Mouse (Mus musculus): ENCODE data around the gene Rabep1. TPM values are rescaled to one million over a fixed set of nuclear protein-coding genes. Genes with fewer than 3 reads are reported as not detected.

Rabep1 gene
- polyA plus RNA-seq, 1 experiment from 2014 or later: 49.6 TPM

DNA sequence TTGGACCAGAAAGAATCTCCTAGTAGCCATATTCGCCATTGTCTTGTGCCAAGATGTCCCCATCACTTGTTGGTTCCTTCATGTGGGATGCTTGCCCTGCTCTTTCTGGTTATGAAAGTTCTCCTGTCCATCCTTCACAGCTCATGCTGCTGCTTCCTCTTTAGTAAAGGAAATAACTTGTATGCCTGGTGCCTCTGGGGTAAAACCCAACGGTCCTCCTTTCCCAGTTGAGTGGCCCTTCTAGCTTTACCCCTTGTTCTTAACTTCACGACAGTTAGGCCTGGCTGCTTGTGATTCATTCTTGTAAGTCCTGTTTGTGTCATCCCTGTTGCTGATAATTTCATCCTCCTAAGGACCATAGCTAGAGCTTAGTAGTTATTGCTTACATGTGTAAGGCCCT lies 66.7 kb downstream of the Rabep1 start:
- Histone ChIP-seq H3K4me1 (no peaks in the 10 kb centered on the region), H3K4me3 (no peak overlapping the region), H3K36me3 (peaks cover 51% of the 10 kb centered on the region), H3K9me3 (no peaks in the 10 kb centered on the region), H3K4me2 (replicated peaks) (no peak overlapping the region), H3K9ac (replicated peaks) (no peak overlapping the region), H3K27ac (replicated peaks) (no peak overlapping the region), H3K27me3 (no peaks in the 10 kb centered on the region)
- no peak for ATAC-seq (ENCODE audit: low FRiP score, low read depth)
- 93% methylated on average over 3 of the region's 3 CpGs for WGBS

DNA sequence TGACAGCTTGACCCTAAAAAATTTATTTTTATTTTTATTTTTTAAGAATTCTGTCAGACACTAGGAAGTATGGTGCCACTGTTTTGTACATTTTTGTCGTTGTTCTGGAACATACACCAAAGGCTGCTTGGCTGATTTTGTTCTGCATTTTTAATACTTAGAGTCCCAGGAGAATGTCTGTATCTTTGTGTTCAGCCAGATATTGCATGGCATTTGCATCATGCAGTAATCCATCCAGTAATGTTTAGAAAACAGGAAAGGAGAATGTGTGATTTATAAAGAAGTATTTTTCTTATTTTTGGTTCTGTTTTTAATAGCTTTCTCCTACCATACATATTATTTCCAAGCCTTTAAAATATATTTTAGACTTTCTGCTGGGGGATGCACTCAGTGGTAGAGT lies 67.3 kb downstream of the Rabep1 start:
- no peak overlapping the region for H3K9ac ChIP-seq (replicated peaks)
- no peaks in the 10 kb centered on the region for H3K27me3 ChIP-seq
- ATAC-seq (ENCODE audit: low FRiP score, low read depth): no peak
- WGBS: 98% methylated on average over 1 of the region's 1 CpGs
- no peak overlapping the region for H3K4me3 ChIP-seq
- no peak overlapping the region for H3K27ac ChIP-seq (replicated peaks)
- H3K36me3 ChIP-seq: peaks cover 48% of the 10 kb centered on the region
- H3K4me1 ChIP-seq: no peaks in the 10 kb centered on the region
- no peaks in the 10 kb centered on the region for H3K9me3 ChIP-seq
- H3K4me2 ChIP-seq (replicated peaks): no peak overlapping the region

DNA sequence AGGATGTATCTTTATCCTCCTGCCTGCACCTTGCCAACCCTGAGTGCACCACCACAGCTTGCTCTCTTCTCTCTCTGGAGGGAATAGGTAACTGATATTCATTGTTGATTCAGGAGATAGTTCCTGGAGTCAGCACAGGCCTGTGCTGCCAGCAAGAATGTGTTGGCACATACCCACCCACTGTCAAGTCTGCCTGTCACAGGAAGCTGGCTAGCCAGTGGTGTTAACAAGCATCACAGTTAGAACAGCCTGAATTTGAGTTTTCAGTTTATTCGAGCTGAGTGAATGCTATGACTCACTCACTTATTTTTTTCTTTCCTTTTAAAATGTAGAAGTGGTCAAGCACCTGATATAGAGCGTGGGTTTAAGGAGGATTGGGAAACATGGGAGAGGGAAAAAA lies 73.3 kb downstream of the Rabep1 start:
- peaks cover 34% of the 10 kb centered on the region for H3K36me3 ChIP-seq
- H3K27ac ChIP-seq (replicated peaks): no peak overlapping the region
- no peaks in the 10 kb centered on the region for H3K27me3 ChIP-seq
- H3K4me1 ChIP-seq: no peaks in the 10 kb centered on the region
- H3K9ac ChIP-seq (replicated peaks): no peak overlapping the region
- no peak overlapping the region for H3K4me3 ChIP-seq
- WGBS: 92% methylated on average over 2 of the region's 2 CpGs
- no peaks in the 10 kb centered on the region for H3K9me3 ChIP-seq
- H3K4me2 ChIP-seq (replicated peaks): no peak overlapping the region
- ATAC-seq (ENCODE audit: low FRiP score, low read depth): no peak

DNA sequence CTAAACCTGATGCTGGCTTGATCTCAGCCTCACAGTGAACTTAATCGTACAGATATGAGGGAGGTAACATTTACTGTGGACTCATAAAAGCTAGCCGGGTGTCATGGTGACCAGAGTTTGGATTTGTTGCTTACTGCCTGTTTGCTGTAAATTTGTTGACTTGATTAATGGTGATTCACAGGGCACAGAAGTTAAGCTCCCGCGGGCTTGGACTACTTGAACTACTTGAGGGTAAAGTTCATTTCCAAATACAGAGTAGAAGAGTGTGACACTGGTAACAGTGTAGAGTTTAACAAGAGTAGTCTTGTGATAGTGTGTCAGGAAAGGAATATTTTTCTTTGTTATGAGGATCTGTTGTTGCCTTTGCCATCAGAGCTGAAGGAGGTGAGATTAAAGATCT lies 74.9 kb downstream of the Rabep1 start:
- Histone ChIP-seq H3K4me2 (replicated peaks) (no peak overlapping the region), H3K27me3 (no peaks in the 10 kb centered on the region), H3K9ac (replicated peaks) (no peak overlapping the region), H3K4me3 (no peak overlapping the region), H3K27ac (replicated peaks) (no peak overlapping the region), H3K4me1 (no peaks in the 10 kb centered on the region), H3K9me3 (no peaks in the 10 kb centered on the region), H3K36me3 (peaks cover 43% of the 10 kb centered on the region)
- ATAC-seq (ENCODE audit: low FRiP score, low read depth): no peak
- WGBS: 94% methylated on average over 4 of the region's 4 CpGs

DNA sequence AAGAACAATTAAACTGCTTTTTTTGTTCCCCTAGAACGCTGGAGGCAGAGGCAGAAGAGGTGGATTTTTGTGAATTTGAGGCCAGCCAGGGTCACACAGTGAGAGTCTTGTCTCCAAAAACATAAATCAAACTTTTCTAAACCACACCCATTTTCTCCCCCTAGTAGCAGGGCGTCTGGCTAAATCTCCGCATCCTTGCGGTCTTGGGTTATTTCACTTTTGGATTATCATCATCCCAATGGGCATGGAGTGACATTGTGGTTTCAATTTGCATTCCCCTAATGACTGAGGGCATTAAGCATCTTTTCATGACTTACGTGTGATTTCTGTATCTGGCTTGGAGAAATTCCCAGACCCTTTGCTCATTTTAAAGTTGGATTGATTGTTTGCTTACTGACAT lies 86.9 kb downstream of the Rabep1 start:
- ATAC-seq (ENCODE audit: low FRiP score, low read depth): no peak
- Histone ChIP-seq H3K9me3 (no peaks in the 10 kb centered on the region), H3K27me3 (no peaks in the 10 kb centered on the region)

DNA sequence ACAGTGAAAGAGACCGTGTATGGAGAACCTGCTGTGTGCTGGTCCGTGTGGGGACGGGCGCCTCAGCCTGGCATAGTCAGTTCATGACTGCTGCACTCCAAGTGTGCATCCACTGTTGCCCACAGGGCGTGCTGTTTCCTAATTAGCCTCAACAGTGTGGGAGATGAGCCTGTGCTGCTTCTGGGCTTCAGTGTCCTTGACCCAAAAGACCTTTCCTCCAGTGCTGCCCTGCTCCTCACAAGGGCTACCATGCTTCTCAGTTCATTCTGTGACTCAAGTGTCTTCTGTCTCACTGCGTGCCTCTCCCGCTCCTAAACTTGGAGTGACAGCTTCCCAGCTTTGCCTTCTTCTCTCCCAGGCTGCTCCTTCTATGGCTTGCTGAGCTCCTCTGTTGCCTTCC lies 90.7 kb downstream of the Rabep1 start:
- WGBS: 95% methylated on average over 7 of the region's 7 CpGs
- Histone ChIP-seq H3K9ac (replicated peaks) (no peak overlapping the region), H3K4me3 (no peak overlapping the region), H3K9me3 (no peaks in the 10 kb centered on the region), H3K36me3 (peaks cover 69% of the 10 kb centered on the region), H3K4me2 (replicated peaks) (no peak overlapping the region), H3K27me3 (no peaks in the 10 kb centered on the region), H3K27ac (replicated peaks) (no peak overlapping the region), H3K4me1 (no peaks in the 10 kb centered on the region)
- ATAC-seq (ENCODE audit: low FRiP score, low read depth): no peak

More for the DNA sequence above, 86.9 kb downstream of the Rabep1 start:
- Histone ChIP-seq H3K9ac (replicated peaks) (no peak overlapping the region), H3K4me3 (no peak overlapping the region), H3K36me3 (peaks cover 57% of the 10 kb centered on the region), H3K4me1 (no peaks in the 10 kb centered on the region), H3K27ac (replicated peaks) (no peak overlapping the region), H3K4me2 (replicated peaks) (no peak overlapping the region)
- 86% methylated on average over 5 of the region's 5 CpGs for WGBS

DNA sequence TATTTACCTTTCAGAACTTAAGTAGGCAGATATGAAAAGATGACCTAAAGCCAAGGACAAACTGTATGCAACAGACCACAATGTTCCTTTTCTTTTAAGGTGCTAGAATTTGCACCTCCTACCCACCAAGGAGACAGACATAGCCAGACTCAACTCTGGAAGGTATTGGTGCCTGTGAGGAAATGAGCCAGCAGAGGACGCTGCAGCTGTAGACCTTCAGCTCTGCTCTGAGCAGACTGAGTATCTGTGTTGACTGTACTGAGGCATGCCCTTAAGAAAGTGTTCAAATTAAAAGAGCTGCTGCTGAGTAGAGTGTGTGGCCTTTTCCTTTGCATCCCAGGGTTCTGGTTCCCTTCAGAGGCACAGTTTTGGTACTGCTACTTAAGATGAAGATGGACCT lies 98.0 kb downstream of the Rabep1 start:
- H3K9ac ChIP-seq (replicated peaks): no peak overlapping the region
- no peak overlapping the region for H3K4me2 ChIP-seq (replicated peaks)
- no peaks in the 10 kb centered on the region for H3K9me3 ChIP-seq
- peaks cover 84% of the 10 kb centered on the region for H3K36me3 ChIP-seq
- no peak overlapping the region for H3K4me3 ChIP-seq
- no peak for ATAC-seq (ENCODE audit: low FRiP score, low read depth)
- WGBS: 76% methylated on average over 1 of the region's 1 CpGs
- H3K27me3 ChIP-seq: no peaks in the 10 kb centered on the region
- H3K4me1 ChIP-seq: no peaks in the 10 kb centered on the region
- no peak overlapping the region for H3K27ac ChIP-seq (replicated peaks)

DNA sequence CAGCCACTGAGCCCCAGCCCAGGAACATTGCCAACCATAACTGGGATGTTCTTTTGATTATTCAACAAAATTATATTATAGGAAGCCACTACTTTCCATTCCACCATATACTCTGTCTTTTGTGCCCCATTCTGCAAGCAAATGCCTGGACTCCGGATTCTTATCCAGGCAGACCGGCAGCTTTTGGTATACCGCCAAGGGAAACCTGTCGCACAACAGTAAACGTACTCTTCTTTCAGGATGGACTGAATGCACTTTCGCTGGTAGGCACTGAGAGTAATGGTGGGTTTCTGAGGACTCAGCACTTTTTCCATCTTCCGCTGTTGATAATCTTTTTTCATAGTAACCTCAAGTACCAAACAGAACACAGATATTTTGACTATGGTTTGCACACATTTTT lies 99.1 kb downstream of the Rabep1 start:
- no peak for ATAC-seq (ENCODE audit: low FRiP score, low read depth)
- Histone ChIP-seq H3K36me3 (peaks cover 85% of the 10 kb centered on the region), H3K4me1 (no peaks in the 10 kb centered on the region), H3K9ac (replicated peaks) (no peak overlapping the region), H3K4me3 (no peak overlapping the region), H3K27me3 (no peaks in the 10 kb centered on the region), H3K9me3 (no peaks in the 10 kb centered on the region), H3K27ac (replicated peaks) (no peak overlapping the region), H3K4me2 (replicated peaks) (no peak overlapping the region)
- 97% methylated on average over 7 of the region's 7 CpGs for WGBS

DNA sequence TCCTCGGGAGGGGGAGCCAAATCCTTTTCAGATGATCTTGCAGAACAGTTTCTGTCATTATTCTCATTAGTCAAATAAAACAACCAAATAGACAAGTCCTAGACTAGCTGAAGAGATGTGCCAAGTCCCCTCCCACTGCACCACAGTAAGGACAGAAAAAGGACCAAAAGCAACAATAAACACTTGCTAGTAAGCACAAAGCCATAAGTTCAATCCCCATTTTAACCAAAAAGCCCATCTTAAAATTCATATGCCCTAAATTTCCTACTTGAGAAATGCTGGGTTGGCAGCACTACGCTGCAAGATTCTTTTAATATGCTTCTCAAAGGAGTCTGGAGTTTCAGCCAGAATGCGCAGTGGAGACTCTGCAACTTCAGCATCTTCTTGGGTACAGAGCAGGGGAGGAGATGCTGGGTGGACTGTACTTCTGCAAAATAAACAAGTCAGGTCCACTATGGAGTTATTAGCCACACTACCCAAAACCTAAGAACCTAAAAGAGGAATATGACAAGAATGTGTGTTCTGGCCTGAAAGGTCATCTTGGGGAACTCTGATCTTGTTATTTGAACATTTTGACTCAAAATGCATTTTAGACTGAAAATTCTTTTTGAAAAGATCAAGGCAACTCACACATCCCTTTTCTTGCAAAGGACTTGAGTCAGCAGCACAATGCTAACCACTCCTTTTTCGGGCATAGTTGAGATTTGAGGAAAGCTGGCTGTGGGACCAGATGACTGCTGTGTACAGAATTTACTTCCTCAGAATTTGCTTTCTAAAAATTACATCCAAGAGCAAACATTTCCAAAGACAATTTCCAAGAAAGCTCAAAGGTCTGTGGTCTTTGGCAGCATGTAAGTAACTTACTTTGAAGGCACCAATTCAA lies 100.6 kb downstream of the Rabep1 start:
- no peak for ATAC-seq (ENCODE audit: low FRiP score, low read depth)
- H3K4me3 ChIP-seq: no peak overlapping the region
- H3K4me1 ChIP-seq: no peaks in the 10 kb centered on the region
- WGBS: 93% methylated on average over 4 of the region's 4 CpGs
- no peak overlapping the region for H3K27ac ChIP-seq (replicated peaks)
- H3K27me3 ChIP-seq: no peaks in the 10 kb centered on the region
- H3K36me3 ChIP-seq: peaks cover 91% of the 10 kb centered on the region
- H3K9me3 ChIP-seq: no peaks in the 10 kb centered on the region
- no peak overlapping the region for H3K4me2 ChIP-seq (replicated peaks)
- no peak overlapping the region for H3K9ac ChIP-seq (replicated peaks)

DNA sequence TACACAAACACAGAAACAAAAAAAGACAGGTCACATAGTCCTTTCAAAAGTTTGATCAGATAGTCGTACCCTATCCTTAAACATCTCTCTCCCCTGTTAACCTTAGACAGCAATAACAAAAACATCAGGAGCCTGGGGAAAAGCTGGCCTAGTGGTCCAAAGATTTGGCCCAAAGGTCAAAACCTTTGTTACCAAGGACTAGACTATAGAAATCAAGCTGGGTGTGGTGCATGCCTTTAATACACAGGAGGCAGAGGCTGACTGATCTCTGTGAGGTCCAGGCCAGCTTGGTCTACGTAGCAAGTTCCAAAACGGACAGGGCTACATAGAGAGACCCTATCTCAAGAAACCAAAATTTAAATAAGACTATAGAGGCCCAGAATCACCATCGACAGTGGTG lies 110.1 kb downstream of the Rabep1 start:
- no peak for ATAC-seq (ENCODE audit: low FRiP score, low read depth)

DNA sequence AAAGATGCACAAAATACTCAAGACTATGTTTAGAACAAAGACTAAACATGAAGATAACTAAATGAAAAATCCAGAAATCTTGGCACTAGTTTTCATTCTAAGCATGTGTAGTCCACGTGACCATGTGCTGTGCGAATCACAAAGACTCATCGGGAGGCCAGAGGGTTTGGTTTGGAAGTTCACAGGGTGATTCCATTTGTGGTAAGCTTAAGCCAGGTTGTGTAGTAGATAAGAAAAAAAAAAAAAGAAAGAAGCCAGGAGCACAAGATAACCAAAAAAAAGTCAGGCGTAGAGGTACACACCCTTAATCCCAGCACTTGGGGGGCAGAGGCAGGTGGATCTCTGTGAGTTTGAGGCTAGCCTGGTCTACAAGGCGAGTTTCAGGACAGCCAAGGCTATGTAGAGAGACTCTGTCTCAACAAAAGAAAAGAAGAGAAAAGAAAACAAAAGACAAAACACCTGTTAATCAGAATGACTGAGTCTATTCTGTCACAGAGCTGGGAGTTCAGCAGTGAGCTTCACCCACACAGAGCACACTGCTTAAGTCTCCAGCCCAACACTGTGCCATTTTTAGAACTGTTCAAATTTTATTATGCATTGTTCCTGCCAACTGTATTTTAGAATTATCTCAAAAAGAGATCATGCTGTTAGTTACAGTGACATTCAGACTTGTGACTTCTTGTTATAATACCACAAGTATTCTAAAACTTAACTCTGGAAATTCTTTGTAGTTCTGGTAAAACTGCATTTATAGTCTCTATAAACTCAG lies 116.4 kb downstream of the Rabep1 start:
- WGBS: 90% methylated on average over 5 of the region's 5 CpGs
- H3K27ac ChIP-seq (replicated peaks): no peak overlapping the region
- no peaks in the 10 kb centered on the region for H3K9me3 ChIP-seq
- no peaks in the 10 kb centered on the region for H3K4me1 ChIP-seq
- peaks cover 91% of the 10 kb centered on the region for H3K36me3 ChIP-seq
- no peak overlapping the region for H3K4me2 ChIP-seq (replicated peaks)
- H3K9ac ChIP-seq (replicated peaks): no peak overlapping the region
- no peak for ATAC-seq (ENCODE audit: low FRiP score, low read depth)
- H3K27me3 ChIP-seq: no peaks in the 10 kb centered on the region
- H3K4me3 ChIP-seq: no peak overlapping the region

More for the DNA sequence above, 110.1 kb downstream of the Rabep1 start:
- Histone ChIP-seq H3K36me3 (peaks cover 91% of the 10 kb centered on the region), H3K27ac (replicated peaks) (no peak overlapping the region), H3K27me3 (no peaks in the 10 kb centered on the region), H3K4me1 (no peaks in the 10 kb centered on the region), H3K9ac (replicated peaks) (no peak overlapping the region), H3K9me3 (no peaks in the 10 kb centered on the region), H3K4me3 (no peak overlapping the region), H3K4me2 (replicated peaks) (no peak overlapping the region)
- 91% methylated on average over 4 of the region's 4 CpGs for WGBS

DNA sequence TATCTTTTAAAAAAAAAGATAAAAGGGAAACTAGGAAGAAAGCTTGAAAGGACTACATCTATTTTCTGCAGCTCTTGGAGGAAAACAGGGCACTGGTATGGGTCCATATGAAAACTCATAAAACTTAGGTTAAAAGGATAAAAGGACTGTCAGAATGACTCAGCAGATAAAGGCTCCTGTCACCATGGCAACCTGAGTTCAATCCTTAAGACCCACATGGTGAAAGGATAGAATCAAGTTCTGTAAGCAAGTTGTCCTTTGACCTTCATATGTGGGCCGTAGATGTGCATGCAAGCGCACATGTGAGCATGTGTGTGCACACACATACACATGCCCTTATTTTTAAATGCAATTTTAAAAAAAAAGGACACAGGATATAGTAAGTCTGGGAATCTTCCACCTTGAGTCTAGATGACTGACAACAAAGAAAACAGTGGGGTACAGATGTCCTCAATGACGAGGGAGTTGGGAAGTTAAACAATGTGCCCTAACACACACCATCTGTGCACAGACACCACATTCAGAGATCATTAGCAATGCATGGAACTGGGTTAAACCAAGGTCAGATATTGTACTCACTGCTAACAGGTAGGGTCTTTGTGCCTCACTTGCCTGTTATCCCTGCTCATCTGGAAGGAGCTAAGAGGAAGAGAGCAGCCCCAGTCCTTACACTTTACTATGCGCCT lies 119.8 kb downstream of the Rabep1 start:
- H3K27ac ChIP-seq (replicated peaks): no peak overlapping the region
- no peak overlapping the region for H3K4me2 ChIP-seq (replicated peaks)
- H3K27me3 ChIP-seq: no peaks in the 10 kb centered on the region
- H3K4me1 ChIP-seq: peaks cover 10% of the 10 kb centered on the region
- H3K4me3 ChIP-seq: no peak overlapping the region
- no peaks in the 10 kb centered on the region for H3K9me3 ChIP-seq
- H3K9ac ChIP-seq (replicated peaks): no peak overlapping the region
- no peak for ATAC-seq (ENCODE audit: low FRiP score, low read depth)
- H3K36me3 ChIP-seq: peaks cover 68% of the 10 kb centered on the region
- WGBS: 79% methylated on average over 4 of the region's 4 CpGs

All from midbrain, embryonic 12.5 days (tissue).